Mouse (Mus musculus): Measurements from ENCODE around the gene Socs2. TPM values are rescaled to one million over a fixed set of nuclear protein-coding genes. Genes with fewer than 3 reads are reported as not detected.
"Not testable (repeated sequence)": the region's sequence is repeated elsewhere in the genome, so short reads cannot be mapped to it uniquely, and the experiment has no call there.

The Socs2 gene
- total and polyA plus RNA-seq, 2 experiments = 5.3 to 53.8 TPM

GRCm38 (mm10) chr10:95396356-95396755, 20.6 kb downstream of the Socs2 start:
- no peak overlapping the region for H3K9ac ChIP-seq (ENCODE audit: low read depth, low read length)
- H3K79me2 ChIP-seq (ENCODE audit: control insufficient read depth, insufficient read depth, low read length) = no peaks in the 10 kb centered on the region
- TF ChIP-seq POLR2A (IDR thresholded peaks at IDR 0.05; ENCODE audit: extremely low read depth, insufficient read depth, low read length) = no peak
- TF ChIP-seq CTCF (IDR thresholded peaks at IDR 0.05; ENCODE audit: low read depth, low read length) = no peak
- no peak overlapping the region for H3K4me3 ChIP-seq (ENCODE audit: insufficient read depth, low read depth, low read length)
- WGBS = 86% methylated on average over 8 of the region's 8 CpGs
- H3K27ac ChIP-seq (replicated peaks; ENCODE audit: insufficient read depth, low read depth, low read length) = no peak overlapping the region
- no peaks in the 10 kb centered on the region for H3K36me3 ChIP-seq (ENCODE audit: control insufficient read depth, insufficient read depth, low read length)
- H3K4me1 ChIP-seq (ENCODE audit: control insufficient read depth, insufficient read depth, low read length) = no peaks in the 10 kb centered on the region; the same call in 1 of the 2 replicates
- no peak for DNase-seq (ENCODE audit: extremely low read depth, low read depth, low spot score)
- no peaks in the 10 kb centered on the region for H3K27me3 ChIP-seq (ENCODE audit: control insufficient read depth, insufficient read depth, low read length)

GRCm38 (mm10) chr10:95394819-95395812, 21.9 kb downstream of the Socs2 start:
- Histone ChIP-seq H3K4me3 (ENCODE audit: insufficient read depth, low read depth, low read length) (peak overlapping the region; percentile 50), H3K27ac (replicated peaks; ENCODE audit: insufficient read depth, low read depth, low read length) (no peak overlapping the region), H3K9ac (ENCODE audit: low read depth, low read length) (peak overlapping the region; percentile 31), H3K27me3 (ENCODE audit: control insufficient read depth, insufficient read depth, low read length) (no peaks in the 10 kb centered on the region), H3K4me1 (ENCODE audit: control insufficient read depth, insufficient read depth, low read length) (no peaks in the 10 kb centered on the region; the same call in 1 of the 2 replicates), H3K79me2 (ENCODE audit: control insufficient read depth, insufficient read depth, low read length) (no peaks in the 10 kb centered on the region), H3K36me3 (ENCODE audit: control insufficient read depth, insufficient read depth, low read length) (no peaks in the 10 kb centered on the region)
- no peak for DNase-seq (ENCODE audit: extremely low read depth, low read depth, low spot score)
- TF ChIP-seq POLR2A (IDR thresholded peaks at IDR 0.05; ENCODE audit: extremely low read depth, insufficient read depth, low read length) (no peak), CTCF (IDR thresholded peaks at IDR 0.05; ENCODE audit: low read depth, low read length) (no peak)
- WGBS = 52% methylated on average over 25 of the region's 25 CpGs

- Histone ChIP-seq H3K36me3 (ENCODE audit: control insufficient read depth, insufficient read depth, low read length) (no peaks in the 10 kb centered on the region), H3K27ac (replicated peaks; ENCODE audit: insufficient read depth, low read depth, low read length) (no peak overlapping the region), H3K27me3 (ENCODE audit: control insufficient read depth, insufficient read depth, low read length) (no peaks in the 10 kb centered on the region), H3K79me2 (ENCODE audit: control insufficient read depth, insufficient read depth, low read length) (no peaks in the 10 kb centered on the region), H3K4me1 (ENCODE audit: control insufficient read depth, insufficient read depth, low read length) (no peaks in the 10 kb centered on the region), H3K9ac (ENCODE audit: low read depth, low read length) (no peak overlapping the region), H3K4me3 (ENCODE audit: insufficient read depth, low read depth, low read length) (no peak overlapping the region)
- TF ChIP-seq CTCF (IDR thresholded peaks at IDR 0.05; ENCODE audit: low read depth, low read length) (no peak), POLR2A (IDR thresholded peaks at IDR 0.05; ENCODE audit: extremely low read depth, insufficient read depth, low read length) (no peak)
- no peak for DNase-seq (ENCODE audit: extremely low read depth, low read depth, low spot score)
- 92% methylated on average over 8 of the region's 8 CpGs for WGBS
Measured at GRCm38 (mm10) chr10:95392073-95392472, 24.9 kb downstream of the Socs2 start.

- Histone ChIP-seq H3K9ac (ENCODE audit: low read depth, low read length) (no peak overlapping the region), H3K27me3 (ENCODE audit: control insufficient read depth, insufficient read depth, low read length) (no peaks in the 10 kb centered on the region), H3K27ac (replicated peaks; ENCODE audit: insufficient read depth, low read depth, low read length) (no peak overlapping the region), H3K36me3 (ENCODE audit: control insufficient read depth, insufficient read depth, low read length) (no peaks in the 10 kb centered on the region), H3K79me2 (ENCODE audit: control insufficient read depth, insufficient read depth, low read length) (no peaks in the 10 kb centered on the region), H3K4me3 (ENCODE audit: insufficient read depth, low read depth, low read length) (no peak overlapping the region), H3K4me1 (ENCODE audit: control insufficient read depth, insufficient read depth, low read length) (peaks cover 2% of the 10 kb centered on the region; the same call in 1 of the 2 replicates)
- TF ChIP-seq POLR2A (IDR thresholded peaks at IDR 0.05; ENCODE audit: extremely low read depth, insufficient read depth, low read length) (no peak), CTCF (IDR thresholded peaks at IDR 0.05; ENCODE audit: low read depth, low read length) (no peak)
- 93% methylated on average over 9 of the region's 9 CpGs for WGBS
- DNase-seq (ENCODE audit: extremely low read depth, low read depth, low spot score) = no peak
Measured at GRCm38 (mm10) chr10:95390871-95391270, 26.1 kb downstream of the Socs2 start.

- H3K4me3 ChIP-seq (ENCODE audit: insufficient read depth, low read depth, low read length); H3K9ac ChIP-seq (ENCODE audit: low read depth, low read length); H3K27me3 ChIP-seq (ENCODE audit: control insufficient read depth, insufficient read depth, low read length); H3K36me3 ChIP-seq (ENCODE audit: control insufficient read depth, insufficient read depth, low read length); H3K79me2 ChIP-seq (ENCODE audit: control insufficient read depth, insufficient read depth, low read length); DNase-seq (ENCODE audit: extremely low read depth, low read depth, low spot score); H3K4me1 ChIP-seq (ENCODE audit: control insufficient read depth, insufficient read depth, low read length); H3K27ac ChIP-seq (replicated peaks; ENCODE audit: insufficient read depth, low read depth, low read length): not testable (repeated sequence)
- 95% methylated on average over 5 of the region's 5 CpGs for WGBS
Measured at GRCm38 (mm10) chr10:95389805-95390204, 27.2 kb downstream of the Socs2 start.
